Mouse (Mus musculus) lung, adult 2 months (tissue): ENCODE data around the gene Lgi2.

Source experiments
- CTCF ChIP-seq: fragments of 200-500 bp; IDR thresholded peaks from 2 replicates; pipeline ENCODE4 v1.5.1; 2011; ENCODE audit warnings: mild to moderate bottlenecking, low read length, control low read depth; ENCODE audit not compliant: insufficient read depth
- POLR2A ChIP-seq: fragments of 200-500 bp; IDR thresholded peaks from 2 replicates; pipeline ENCODE4 v1.6.1; 2011; ENCODE audit warnings: low read depth, mild to moderate bottlenecking, control low read depth, low read length, borderline replicate concordance; ENCODE audit errors: extremely low read depth

DNA sequence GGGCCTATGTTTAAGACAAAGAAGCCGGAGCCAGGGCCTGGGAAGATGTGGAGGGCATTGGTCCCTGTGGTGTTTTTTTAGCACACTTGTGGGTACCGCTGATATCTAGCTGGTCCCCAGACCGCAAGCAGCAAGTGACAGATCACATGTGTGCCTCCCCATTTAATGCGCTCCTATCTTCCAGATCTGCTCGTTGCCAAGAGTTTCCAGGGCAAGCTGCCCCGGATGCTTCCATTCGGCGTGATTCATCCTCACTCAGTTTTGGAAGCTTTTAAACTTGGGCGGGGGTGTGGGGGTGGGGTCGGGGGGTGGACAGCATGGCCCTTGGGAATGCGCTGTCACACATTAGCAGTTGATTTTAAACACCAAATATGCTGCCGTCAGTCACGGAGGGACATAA, 61.6 kb downstream of the Lgi2 start:
- TF ChIP-seq CTCF (no peak), POLR2A (no peak)
